Mouse (Mus musculus) forebrain, embryonic 11.5 days (tissue): Measurements from ENCODE around the gene Fam222a. TPM values are rescaled to one million over a fixed set of nuclear protein-coding genes. Genes with fewer than 3 reads are reported as not detected.

Experiments
- polyA plus RNA-seq: library from polyadenylated mRNA; unstranded; fragments of >200 nt; fragmentation: Nextera tagmentation; extraction: Ambion mirVana; gene quantifications from 2 replicates; pipeline ENCODE4 v1.2.1, GENCODE M21; 2014

Gene Fam222a
- polyA plus RNA-seq, 1 experiment from 2014 or later: 9.4 TPM

Other genes starting within 250 kb of the Fam222a start
- 86.4 and 93.3 TPM in 2 replicates for gene Kctd10, start 187.5 kb upstream of the Fam222a start, polyA plus RNA-seq
- 52.9 and 59.6 TPM in 2 replicates for gene Ube3b, start 187.4 kb upstream of the Fam222a start, polyA plus RNA-seq
- gene Mmab, start 124.0 kb upstream of the Fam222a start, polyA plus RNA-seq: 27.7 and 30.6 TPM in 2 replicates
- gene Mvk, start 123.7 kb upstream of the Fam222a start, polyA plus RNA-seq: 58.3 and 65.0 TPM in 2 replicates
- gene Trpv4, start 90.4 kb downstream of the Fam222a start, polyA plus RNA-seq: 0.17 and 0.53 TPM in 2 replicates
- 78.3 and 81.9 TPM in 2 replicates for gene Gltp, start 123.0 kb downstream of the Fam222a start, polyA plus RNA-seq
- 19.7 and 22.2 TPM in 2 replicates for gene Tchp, start 139.7 kb downstream of the Fam222a start, polyA plus RNA-seq
- gene Ankrd13a, start 206.7 kb downstream of the Fam222a start, polyA plus RNA-seq: 61.8 and 71.8 TPM in 2 replicates
- gene Git2, start 207.5 kb downstream of the Fam222a start, polyA plus RNA-seq: 39.3 and 41.5 TPM in 2 replicates